Mouse (Mus musculus) neutrophil, adult 5-6 weeks (primary cell): Measurements from ENCODE around the gene Rps3. TPM values are rescaled to one million over a fixed set of nuclear protein-coding genes. Genes with fewer than 3 reads are reported as not detected.

ENCODE experiments used
- ATAC-seq: fragments of 151-379, 151-347 bp; 2 replicates; pipeline ENCODE4 v1.8.0; 2017; ENCODE audit warnings: mild to moderate bottlenecking, moderate TSS enrichment; ENCODE audit not compliant: insufficient number of reproducible peaks, poor library complexity, low FRiP score, severe bottlenecking; ENCODE audit errors: extremely low read depth
- total RNA-seq: library from RNA; stranded (forward); fragments of 200-1000 nt; gene quantifications from 2 replicates; pipeline ENCODE4 v1.2.3, GENCODE M21; 2017

The Rps3 gene
- total RNA-seq, 1 experiment from 2014 or later = 1,169 TPM

DNA sequence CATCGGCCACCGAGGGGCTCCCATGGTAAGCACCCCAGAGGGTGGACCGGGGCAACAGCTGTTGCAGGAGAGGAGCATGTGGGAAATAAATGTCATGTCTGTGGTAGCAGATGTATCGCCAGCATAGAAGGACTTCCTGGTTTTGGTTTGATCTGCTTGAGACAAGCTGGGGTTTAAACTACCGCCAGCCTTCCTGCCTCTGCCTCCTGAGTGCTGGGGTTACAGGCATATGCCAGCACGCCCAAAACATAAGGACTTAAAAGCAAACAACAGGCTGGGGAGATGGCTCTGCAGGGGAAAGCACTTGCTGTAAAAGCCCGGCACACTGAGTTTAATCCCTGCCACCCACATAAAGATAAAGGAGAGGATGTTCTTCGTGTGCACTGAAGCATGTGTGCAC is 34.5 kb downstream of the Rps3 start:
- no peak for ATAC-seq

DNA sequence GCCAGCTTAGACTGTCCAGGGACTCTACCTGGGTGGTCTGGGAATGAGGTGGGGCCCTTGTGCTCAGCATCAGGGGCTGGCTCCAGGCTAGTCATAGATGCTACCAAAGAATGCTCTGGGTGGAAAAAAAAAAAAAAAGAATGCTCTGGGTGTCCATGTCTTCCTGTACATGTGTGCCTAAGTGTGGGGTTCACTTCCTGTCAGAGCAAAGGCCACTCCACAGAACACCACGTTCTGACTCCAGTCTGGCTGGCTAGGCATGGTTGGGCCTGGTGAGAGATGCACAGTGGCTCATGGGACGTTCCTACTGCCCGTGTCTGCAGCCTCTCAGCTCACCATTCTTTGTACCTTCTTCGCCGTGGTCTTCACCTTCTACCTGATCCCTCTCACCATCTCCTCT is 34.9 kb downstream of the Rps3 start:
- no peak for ATAC-seq

DNA sequence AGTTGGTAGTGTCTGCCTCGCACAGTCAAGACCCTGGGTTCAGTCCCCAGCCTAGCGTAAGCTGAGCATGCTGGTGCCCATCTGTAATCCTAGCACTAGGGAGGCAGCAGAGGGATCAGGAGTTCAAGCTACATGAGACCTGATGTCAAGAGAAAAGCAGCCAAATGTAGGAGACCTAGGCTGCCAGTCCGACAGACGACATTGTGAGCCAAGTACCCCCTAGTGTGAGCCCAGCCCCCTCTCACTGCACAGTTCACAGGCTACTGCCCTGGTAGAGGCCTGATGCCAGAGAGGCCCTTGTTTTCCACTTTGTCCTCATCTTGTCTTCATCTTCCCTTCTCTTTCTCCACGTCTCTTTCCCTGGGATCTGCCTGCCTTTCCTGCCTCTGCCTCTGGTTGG is 36.2 kb downstream of the Rps3 start:
- no peak for ATAC-seq

DNA sequence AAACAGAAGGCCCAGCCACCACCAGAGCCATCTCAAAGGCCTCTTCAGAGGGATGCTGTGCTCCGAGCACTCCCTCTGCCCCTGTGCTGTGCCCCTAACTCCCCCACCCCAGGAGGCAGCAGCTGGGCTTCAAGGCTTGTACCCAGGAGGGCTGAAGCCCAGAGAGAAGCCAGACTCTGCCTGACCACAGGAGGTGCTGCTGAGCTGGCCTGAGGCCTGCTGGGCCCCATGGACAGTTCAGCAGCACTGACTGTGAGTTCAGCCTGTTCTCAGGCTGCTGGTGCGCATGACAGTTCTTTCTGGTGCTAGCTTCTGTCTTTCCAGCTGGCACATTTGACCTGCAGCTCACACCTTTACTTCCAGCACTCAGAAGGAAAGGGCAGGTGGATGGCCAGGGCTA is 37.7 kb downstream of the Rps3 start:
- ATAC-seq = no peak

DNA sequence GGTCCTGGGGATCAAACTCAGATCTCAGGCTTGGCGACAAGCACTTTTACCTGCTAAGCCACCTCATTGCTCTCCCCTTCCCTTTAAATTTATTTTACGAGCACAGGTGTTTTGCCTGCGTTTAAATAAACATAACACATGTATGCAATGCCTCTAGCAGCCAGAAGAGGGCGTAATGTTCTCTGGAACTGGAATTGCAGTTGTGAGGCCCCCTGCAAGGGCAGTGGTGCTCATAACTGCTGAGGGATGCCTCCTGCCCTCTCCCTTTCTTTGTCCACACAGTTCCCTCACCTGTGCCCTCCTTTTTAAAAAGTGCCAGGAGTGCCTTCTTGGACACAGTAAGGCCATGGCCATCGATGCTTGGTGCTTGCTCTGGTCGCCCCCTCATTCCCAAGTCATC is 39.5 kb downstream of the Rps3 start:
- no peak for ATAC-seq

DNA sequence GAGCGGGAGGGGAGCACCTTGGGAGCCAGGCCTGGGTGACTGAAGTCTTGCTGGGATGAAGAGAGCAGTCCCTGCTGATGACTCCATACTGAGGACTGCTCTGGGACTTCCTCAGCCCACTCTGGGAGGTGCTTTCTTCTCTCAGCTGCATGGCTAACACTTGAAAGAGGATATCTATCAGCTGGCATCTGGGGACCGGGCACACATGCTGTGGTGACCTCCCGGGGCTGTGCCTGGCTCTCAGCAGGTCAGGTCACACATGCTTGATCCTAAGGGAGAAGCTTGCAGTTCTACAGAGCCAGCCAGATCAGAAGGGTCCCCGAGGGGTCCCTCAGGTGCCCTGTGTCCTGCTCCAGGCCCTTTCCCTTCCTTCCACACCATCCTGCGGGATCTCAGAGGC is 40.4 kb downstream of the Rps3 start:
- no peak for ATAC-seq

DNA sequence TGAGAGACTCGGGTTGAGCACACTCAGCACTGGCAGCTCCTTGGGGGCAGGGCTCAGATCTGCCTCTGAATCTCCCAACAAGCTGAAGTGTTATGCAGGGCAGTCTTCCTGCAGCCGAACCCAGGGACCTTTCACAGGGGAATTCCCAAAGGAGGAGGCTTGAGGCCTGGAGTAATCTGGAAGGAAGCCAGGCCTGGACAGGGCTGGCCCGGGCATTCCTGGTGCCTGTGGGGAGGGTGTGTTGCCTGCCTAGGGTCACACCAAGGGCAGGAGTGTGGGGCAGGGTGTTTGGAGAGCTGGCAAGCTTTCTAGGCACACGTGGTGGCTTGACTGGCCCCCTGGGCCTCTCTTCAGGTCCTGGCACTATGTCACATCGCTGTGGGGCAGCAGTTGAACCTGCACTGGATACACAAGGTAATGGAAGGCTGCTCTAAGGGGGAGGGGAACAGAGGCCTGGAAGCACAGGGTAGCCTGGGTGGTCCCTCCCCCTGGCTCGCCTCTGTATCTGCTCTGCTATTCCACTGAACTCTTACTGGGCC is 41.9 kb downstream of the Rps3 start:
- ATAC-seq = no peak

DNA sequence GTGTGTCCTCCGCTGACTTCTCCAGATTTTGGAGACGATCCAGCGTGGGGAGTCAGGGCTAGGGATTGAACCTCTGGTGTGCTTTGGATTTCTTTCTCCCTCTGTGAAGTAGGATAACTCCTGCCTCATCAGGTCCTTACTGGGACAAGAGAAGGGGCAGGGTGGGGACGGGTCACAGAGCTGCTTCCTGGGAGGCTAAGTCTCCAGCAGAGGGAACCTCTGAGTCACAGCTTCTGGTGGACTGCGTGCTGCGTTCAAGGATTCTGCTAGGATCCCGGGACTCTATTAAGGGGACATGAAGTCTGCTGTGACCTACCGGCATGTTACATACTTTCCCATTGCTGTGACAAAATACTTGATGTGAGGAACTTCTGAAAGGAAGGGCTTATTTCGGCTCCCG is 44.7 kb downstream of the Rps3 start:
- no peak for ATAC-seq

DNA sequence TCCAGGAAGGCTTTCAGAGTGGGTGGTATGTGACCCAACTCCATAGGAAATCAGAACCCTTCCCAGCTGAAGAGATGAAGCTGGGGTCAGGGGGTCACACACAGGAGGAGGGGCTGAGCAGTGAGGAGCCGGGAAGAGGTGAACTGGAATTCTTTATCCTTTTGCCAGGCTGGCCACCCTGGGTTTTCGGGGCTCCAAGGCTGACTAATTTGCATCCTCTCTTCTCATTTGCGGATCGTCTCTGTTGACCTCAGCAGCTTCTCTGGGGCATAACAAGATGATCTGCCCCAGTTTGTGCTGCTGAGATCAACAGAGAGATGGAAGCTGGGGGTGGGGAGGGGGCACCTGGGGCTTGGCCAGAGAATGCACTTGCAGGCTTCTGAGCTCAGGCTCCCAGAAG is 47.0 kb downstream of the Rps3 start:
- no peak for ATAC-seq

DNA sequence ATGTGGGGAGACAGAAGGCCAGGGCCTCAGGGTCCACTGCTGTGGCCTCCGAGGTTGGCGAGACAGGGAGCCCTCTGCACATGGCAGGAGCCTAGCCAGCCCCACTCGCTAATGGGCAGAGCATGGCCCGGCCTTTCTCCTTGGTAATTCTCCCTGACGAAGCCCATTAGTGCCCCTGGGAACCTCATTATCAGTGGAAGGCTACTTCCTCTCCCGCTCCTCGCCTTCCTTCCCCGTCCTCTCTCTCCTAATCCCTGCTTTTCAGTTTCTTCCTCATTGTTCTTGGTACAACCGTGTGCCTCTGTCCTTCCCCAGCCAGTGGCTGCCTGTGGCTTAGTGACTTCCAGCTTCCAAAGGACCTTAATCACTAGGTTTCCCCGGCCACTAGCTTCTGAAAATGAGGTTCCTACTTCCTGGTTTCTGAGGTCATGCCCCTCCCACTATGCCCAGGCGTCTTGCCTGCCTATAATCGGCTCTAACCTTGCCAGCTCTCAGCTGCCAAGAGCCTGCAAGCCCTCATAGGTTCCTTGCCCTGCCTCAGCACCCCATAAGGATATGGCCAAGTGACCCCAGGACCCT is 48.8 kb downstream of the Rps3 start:
- ATAC-seq = no peak

DNA sequence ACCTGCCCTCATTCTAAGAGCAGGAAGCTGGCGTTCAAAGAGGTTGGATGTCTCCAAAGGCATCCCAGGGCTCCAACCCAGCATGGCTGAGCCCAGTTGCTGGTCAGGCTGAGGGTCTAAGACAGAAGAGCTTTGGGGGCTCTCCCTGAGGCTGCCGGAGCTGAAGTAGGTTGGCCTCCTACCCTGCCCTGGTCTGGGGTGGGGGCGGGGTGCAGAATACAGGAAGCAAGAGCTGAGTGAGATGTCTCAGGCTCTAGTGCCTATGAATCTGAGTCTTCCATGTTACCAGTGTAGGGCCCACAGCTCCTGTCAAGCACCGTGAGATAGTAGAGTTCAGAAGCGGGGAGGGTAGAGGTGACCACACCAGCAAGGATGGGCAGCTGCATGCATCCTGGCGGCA is 50.7 kb downstream of the Rps3 start:
- ATAC-seq = no peak

DNA sequence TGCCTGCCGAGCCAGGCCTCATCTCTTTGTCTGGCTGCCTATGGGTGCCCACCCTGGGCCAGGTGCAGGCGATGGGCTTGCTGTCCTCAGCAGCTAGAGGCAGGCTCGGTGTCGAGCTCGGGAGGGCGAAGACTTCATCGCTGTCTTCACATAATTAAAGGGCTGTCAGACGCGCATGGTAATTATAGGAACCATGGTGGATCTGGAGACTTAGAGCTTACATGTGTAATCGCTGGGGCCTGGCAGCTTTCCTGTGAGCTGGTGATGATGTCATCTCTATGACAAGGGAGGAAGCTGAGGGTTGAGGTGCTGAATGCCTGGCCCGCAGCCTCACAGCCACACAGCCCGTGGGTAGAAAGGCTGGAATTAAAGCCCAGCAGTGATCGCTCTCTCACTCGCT is 51.3 kb downstream of the Rps3 start:
- ATAC-seq = no peak

DNA sequence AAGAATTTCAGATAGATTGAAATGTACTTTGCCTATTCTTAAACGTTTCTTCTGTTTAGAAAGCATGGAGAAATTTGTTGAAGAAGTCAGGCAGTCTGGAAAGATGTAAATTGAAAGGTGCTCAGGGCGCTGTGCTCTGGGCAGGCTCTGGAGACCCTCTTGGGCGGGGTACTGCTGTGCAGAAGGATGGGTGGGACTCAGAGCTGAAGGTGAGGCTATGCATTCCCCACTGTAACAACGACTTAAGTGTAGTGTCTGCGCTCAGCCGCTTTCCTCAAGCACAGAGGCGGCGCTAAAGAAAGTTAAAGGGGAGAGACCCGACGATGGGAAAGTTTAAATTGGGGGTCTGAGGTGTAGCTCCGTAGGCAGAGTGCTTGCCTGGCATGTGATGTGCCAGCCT is 53.3 kb downstream of the Rps3 start:
- no peak for ATAC-seq

DNA sequence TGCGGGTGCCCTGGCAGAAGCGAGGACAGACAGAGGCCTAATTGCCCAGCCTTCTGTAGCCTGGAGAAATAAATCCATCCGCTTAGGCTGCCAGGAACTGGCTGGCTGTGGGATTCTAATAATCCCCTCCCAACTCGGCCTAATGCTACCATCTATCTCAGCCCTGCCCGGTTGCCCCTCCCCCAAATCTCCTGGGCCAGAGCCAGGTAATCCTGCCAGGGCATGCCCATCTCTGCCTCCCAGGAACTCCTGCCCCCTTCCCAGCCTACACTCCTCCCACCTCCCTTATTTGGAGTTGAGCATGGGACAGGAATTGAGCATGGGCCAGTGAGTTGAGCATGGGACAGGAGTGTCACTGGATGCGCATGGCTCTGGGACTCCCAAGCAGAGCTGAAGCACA is 53.8 kb downstream of the Rps3 start:
- ATAC-seq = no peak

DNA sequence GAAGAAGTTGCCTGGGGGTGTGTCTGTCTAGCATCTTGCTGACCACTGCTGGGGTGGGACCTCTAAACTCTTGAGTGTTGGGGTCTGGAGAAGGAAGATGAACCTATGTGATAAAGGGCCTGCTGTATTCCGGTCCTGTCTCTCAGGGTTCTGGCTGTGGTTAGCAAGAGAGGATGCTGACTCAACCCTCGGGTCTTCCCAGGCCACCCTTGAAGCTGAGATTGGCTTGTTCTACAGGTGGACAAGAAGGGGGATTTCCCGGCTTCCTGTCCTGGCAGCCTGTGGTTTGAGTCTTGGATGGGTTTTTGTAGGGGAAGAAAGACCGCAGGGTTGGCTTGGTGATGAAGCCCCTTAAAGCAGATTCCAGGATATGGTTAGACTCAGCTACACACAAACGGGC is 54.7 kb downstream of the Rps3 start:
- no peak for ATAC-seq

DNA sequence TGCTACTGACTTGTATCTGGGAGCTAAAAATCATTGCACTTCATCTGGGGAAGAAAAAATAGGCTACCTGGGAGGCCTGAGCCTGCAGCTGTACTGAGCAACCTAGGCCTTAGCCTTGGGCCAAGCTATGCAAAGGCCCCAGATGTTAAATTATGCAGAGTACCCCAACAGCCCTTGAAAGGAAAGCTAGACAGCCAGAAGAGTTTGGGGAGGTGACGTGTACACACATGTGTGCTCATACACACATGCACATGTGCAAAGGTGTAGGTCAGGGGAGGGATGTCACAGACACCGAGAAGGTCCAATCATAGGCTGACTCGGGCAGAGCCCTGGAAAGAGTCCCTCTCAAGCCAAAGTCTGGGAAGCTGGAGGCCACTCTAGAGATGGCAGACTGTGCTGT is 55.6 kb downstream of the Rps3 start:
- ATAC-seq = no peak

Other genes with a start within 250 kb of the Rps3 start
- gene Mogat2, start 245.1 kb downstream of the Rps3 start, total RNA-seq = not detected in 2 replicates
- gene Map6, start 216.3 kb downstream of the Rps3 start, total RNA-seq = 0.37 and 0.93 TPM in 2 replicates
- gene Serpinh1, start 130.5 kb downstream of the Rps3 start, total RNA-seq = 0.58 TPM in 1 of 2 replicates, not detected in the other
- 0.35 and 1.7 TPM in 2 replicates for gene Gdpd5, start 102.3 kb downstream of the Rps3 start, total RNA-seq
- gene Klhl35, start 17.7 kb downstream of the Rps3 start, total RNA-seq = not detected in 2 replicates
- gene Arrb1, start 51.7 kb upstream of the Rps3 start, total RNA-seq = 81.8 and 95.2 TPM in 2 replicates
- gene Tpbgl, start 143.4 kb upstream of the Rps3 start, total RNA-seq = not detected in 2 replicates
- not detected in 2 replicates for gene Slco2b1, start 227.6 kb upstream of the Rps3 start, total RNA-seq
- gene Olfr520, start 246.5 kb upstream of the Rps3 start, total RNA-seq = not detected in 2 replicates